Mouse (Mus musculus): ENCODE measurements around the gene Gdf9. TPM values are rescaled to one million over a fixed set of nuclear protein-coding genes. Genes with fewer than 3 reads are reported as not detected.

Gene Gdf9
- polyA plus RNA-seq, 1 experiment from 2014 or later = 5.9 TPM

GRCm38 (mm10) chr11:53486822-53487594 is 56.2 kb downstream of the Gdf9 start:
- Histone ChIP-seq H3K4me2 (ENCODE audit: low read length) (peak overlapping the region; percentile 47), H3K4me3 (replicated peaks; ENCODE audit: low read depth, low read length) (peak overlapping the region; percentile 20; the same call in 1 of the 2 replicates), H3K9me3 (ENCODE audit: control insufficient read depth, low read length) (no peaks in the 10 kb centered on the region), H3K27me3 (ENCODE audit: control insufficient read depth, insufficient read depth, low read length) (peaks cover 59% of the 10 kb centered on the region), H3K36me3 (ENCODE audit: control insufficient read depth, insufficient read depth, low read length) (no peaks in the 10 kb centered on the region), H3K9ac (replicated peaks; ENCODE audit: low read length) (peak overlapping the region; percentile 34), H3K4me1 (ENCODE audit: control insufficient read depth, insufficient read depth, low read length) (peaks cover 10% of the 10 kb centered on the region; the same call in 1 of the 2 replicates), H3K27ac (replicated peaks; ENCODE audit: low read depth, low read length) (no peak overlapping the region)
- WGBS = 14% methylated on average over 27 of the region's 27 CpGs
- ATAC-seq (ENCODE audit: low FRiP score, low TSS enrichment) = no peak
- peak; percentile 30 for DNase-seq

Small RNA genes lying within 50 kb of the gene (microRNA-seq; reads per million reads assigned to microRNA genes)
- not detected for gene Mir6920

Other genes with a start within 250 kb of the Gdf9 start
- 42.2 and 57.4 TPM in 2 replicates for gene Hspa4, start 130.6 kb upstream of the Gdf9 start, polyA plus RNA-seq (2014; fragmentation: Nextera tagmentation; extraction: Ambion mirVana)
- gene Zcchc10, start 106.3 kb upstream of the Gdf9 start, polyA plus RNA-seq (2014; fragmentation: Nextera tagmentation; extraction: Ambion mirVana) = 15.1 and 20.3 TPM in 2 replicates
- gene Aff4, start 80.2 kb upstream of the Gdf9 start, polyA plus RNA-seq (2014; fragmentation: Nextera tagmentation; extraction: Ambion mirVana) = 105 and 107 TPM in 2 replicates
- not detected in 2 replicates for gene Leap2, start 7.9 kb upstream of the Gdf9 start, polyA plus RNA-seq (2014; fragmentation: Nextera tagmentation; extraction: Ambion mirVana)
- gene Uqcrq, start 192 bp upstream of the Gdf9 start, polyA plus RNA-seq (2014; fragmentation: Nextera tagmentation; extraction: Ambion mirVana) = 665 and 802 TPM in 2 replicates
- not detected in 2 replicates for gene Gm10447, start 26.1 kb downstream of the Gdf9 start, polyA plus RNA-seq (2014; fragmentation: Nextera tagmentation; extraction: Ambion mirVana)
- 1.5 and 1.9 TPM in 2 replicates for gene Shroom1, start 26.2 kb downstream of the Gdf9 start, polyA plus RNA-seq (2014; fragmentation: Nextera tagmentation; extraction: Ambion mirVana)
- not detected in 2 replicates for gene Gm9837, start 39.5 kb downstream of the Gdf9 start, polyA plus RNA-seq (2014; fragmentation: Nextera tagmentation; extraction: Ambion mirVana)
- not detected in 2 replicates for gene Gm9945, start 49.1 kb downstream of the Gdf9 start, polyA plus RNA-seq (2014; fragmentation: Nextera tagmentation; extraction: Ambion mirVana)
- gene Sowaha, start 49.3 kb downstream of the Gdf9 start, polyA plus RNA-seq (2014; fragmentation: Nextera tagmentation; extraction: Ambion mirVana) = 0.50 and 0.69 TPM in 2 replicates
- gene Sept8, start 88.2 kb downstream of the Gdf9 start, polyA plus RNA-seq (2014; fragmentation: Nextera tagmentation; extraction: Ambion mirVana) = 13.0 and 16.5 TPM in 2 replicates
- gene Kif3a, start 136.4 kb downstream of the Gdf9 start, polyA plus RNA-seq (2014; fragmentation: Nextera tagmentation; extraction: Ambion mirVana) = 301 and 306 TPM in 2 replicates
- gene Il4, start 187.6 kb downstream of the Gdf9 start, polyA plus RNA-seq (2014; fragmentation: Nextera tagmentation; extraction: Ambion mirVana) = 8.8 and 10.9 TPM in 2 replicates
- gene Il13, start 203.7 kb downstream of the Gdf9 start, polyA plus RNA-seq (2014; fragmentation: Nextera tagmentation; extraction: Ambion mirVana) = not detected in 2 replicates